Mouse (Mus musculus) embryonic facial prominence, embryonic 15.5 days (tissue): ENCODE measurements at regions not wholly inside any gene's neighbourhood (a gene's known extent, or its start where the extent isn't known, plus 50 kb on each side); places are given as distances from the start of the nearest gene placed in this dataset.

Experiments
- ATAC-seq: fragments of 200-750 bp; cut with Nextera tagmentation; 2 replicates; pipeline ENCODE4 v1.8.0; 2017; ENCODE audit warnings: low read depth, moderate TSS enrichment; ENCODE audit not compliant: insufficient number of reproducible peaks, low FRiP score, low TSS enrichment
- H3K27ac ChIP-seq: fragments of 300-500 bp; sonication (generic); replicated peaks from 2 replicates; pipeline ENCODE4 v1.5.1; 2015; ENCODE audit warnings: mild to moderate bottlenecking, inconsistent platforms
- H3K27me3 ChIP-seq: fragments of 300-500 bp; sonication (generic); 2 replicates; pipeline ENCODE4 v1.6.1; 2015; ENCODE audit warnings: inconsistent platforms
- H3K36me3 ChIP-seq: fragments of 300-500 bp; sonication (generic); 2 replicates; pipeline ENCODE4 v1.6.1; 2015; ENCODE audit warnings: mild to moderate bottlenecking, inconsistent platforms
- H3K4me1 ChIP-seq: fragments of 300-500 bp; sonication (generic); 2 replicates; pipeline ENCODE4 v1.6.1; 2015; ENCODE audit warnings: inconsistent platforms
- H3K4me2 ChIP-seq: fragments of 300-500 bp; sonication (generic); replicated peaks from 2 replicates; pipeline ENCODE4 v1.6.1; 2015; ENCODE audit warnings: mild to moderate bottlenecking, inconsistent platforms
- H3K4me3 ChIP-seq: fragments of 300-500 bp; sonication (generic); replicated peaks from 2 replicates; pipeline ENCODE4 v1.5.1; 2015; ENCODE audit warnings: mild to moderate bottlenecking, inconsistent platforms
- H3K9ac ChIP-seq: fragments of 300-500 bp; sonication (generic); 2 replicates; pipeline ENCODE4 v1.6.1; 2015; ENCODE audit warnings: inconsistent platforms
- H3K9me3 ChIP-seq: fragments of 300-500 bp; sonication (generic); replicated peaks from 2 replicates; pipeline ENCODE4 v1.6.1; 2016; ENCODE audit warnings: inconsistent platforms
- WGBS: fragments of 180-500 bp; shearing (Covaris S2); methylation state at CpG from one replicate; pipeline ENCODE4 v1.1.7; 2015; 5-methylcytosine and 5-hydroxymethylcytosine counted together

GRCm38 (mm10) chr2:71694758-71695310 lies 50.6 kb upstream of the Itga6 start:
- Histone ChIP-seq H3K4me3 (no peak overlapping the region), H3K9ac (no peak overlapping the region), H3K27me3 (no peaks in the 10 kb centered on the region), H3K9me3 (no peaks in the 10 kb centered on the region), H3K4me2 (no peak overlapping the region), H3K36me3 (no peaks in the 10 kb centered on the region), H3K4me1 (peaks cover 19% of the 10 kb centered on the region), H3K27ac (no peak overlapping the region)
- WGBS = 43% methylated on average over 6 of the region's 6 CpGs
- ATAC-seq = no peak
